Mouse (Mus musculus) brain, embryonic 14.5 days (tissue): Measurements from ENCODE around the gene Tnrc6b.

Experiments used
- CTCF ChIP-seq: fragments of 200-500 bp; IDR thresholded peaks from 2 replicates; pipeline ENCODE4 v1.5.1; 2012; ENCODE audit warnings: inconsistent platforms, mild to moderate bottlenecking, moderate library complexity, borderline replicate concordance; ENCODE audit not compliant: insufficient read depth, insufficient read length; ENCODE audit errors: extremely low read depth
- POLR2A ChIP-seq: fragments of 200-500 bp; IDR thresholded peaks from 2 replicates; pipeline ENCODE4 v1.6.1; 2012; ENCODE audit warnings: mild to moderate bottlenecking, inconsistent platforms, borderline replicate concordance; ENCODE audit not compliant: poor library complexity, insufficient read depth, insufficient read length, severe bottlenecking; ENCODE audit errors: extremely low read depth

DNA sequence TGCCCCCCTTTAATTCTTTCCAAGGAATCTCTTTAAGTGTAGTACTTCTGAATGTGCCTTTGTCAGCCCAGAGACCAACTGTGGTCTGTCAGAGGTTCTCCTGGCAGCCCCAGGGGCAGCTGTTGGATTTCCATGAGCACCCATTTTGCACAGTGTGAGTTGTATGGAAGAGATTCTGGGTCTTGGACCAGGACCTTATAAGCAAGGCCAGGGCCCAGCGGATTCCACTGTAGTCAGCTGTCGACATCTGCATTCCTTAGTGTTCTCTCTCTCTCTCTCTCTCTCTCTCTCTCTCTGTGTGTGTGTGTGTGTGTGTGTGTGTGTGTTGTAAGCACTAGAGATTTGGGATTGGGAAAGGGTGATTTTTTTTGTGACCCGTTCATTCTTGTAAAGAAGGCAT lies 225.6 kb downstream of the Tnrc6b start:
- TF ChIP-seq POLR2A (no peak), CTCF (no peak)
